Mouse (Mus musculus) c-Kit-positive CD71-positive TER-119-negative erythroid progenitor cells, embryonic 14.5 days (primary cell): ENCODE measurements at regions not wholly inside any gene's neighbourhood (a gene's known extent, or its start where the extent isn't known, plus 50 kb on each side); places are given as distances from the start of the nearest gene placed in this dataset.

Experiments used
- DNase-seq: peaks from one replicate; pipeline ENCODE4 v3.0.0-alpha.2; 2013; ENCODE audit warnings: low read depth

DNA sequence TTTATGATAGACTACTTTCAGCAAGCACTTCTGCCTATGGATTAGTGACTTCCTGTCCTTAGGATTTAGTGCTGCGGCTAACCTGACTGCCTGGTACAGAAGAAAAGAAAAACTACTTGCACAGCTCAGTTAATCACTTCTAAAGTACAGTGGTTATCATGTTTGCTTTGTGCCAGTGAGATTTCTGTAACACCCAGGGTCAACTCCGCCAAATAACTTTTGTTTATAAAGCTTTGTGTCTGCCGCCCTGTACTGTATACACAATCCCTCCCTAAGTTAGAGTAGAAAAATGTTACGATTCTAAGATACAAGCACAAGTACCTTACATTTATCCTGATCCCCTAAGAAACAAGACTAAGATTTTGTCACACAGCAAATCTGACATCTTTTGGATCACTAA lies 120.1 kb upstream of the Ift57 start:
- DNase-seq: no peak

GRCm38 (mm10) chr16:49580708-49581107 lies 118.3 kb upstream of the Ift57 start:
- no peak for DNase-seq

- DNase-seq: no peak
Measured at GRCm38 (mm10) chr16:49606500-49606899, 92.5 kb upstream of the Ift57 start.

DNA sequence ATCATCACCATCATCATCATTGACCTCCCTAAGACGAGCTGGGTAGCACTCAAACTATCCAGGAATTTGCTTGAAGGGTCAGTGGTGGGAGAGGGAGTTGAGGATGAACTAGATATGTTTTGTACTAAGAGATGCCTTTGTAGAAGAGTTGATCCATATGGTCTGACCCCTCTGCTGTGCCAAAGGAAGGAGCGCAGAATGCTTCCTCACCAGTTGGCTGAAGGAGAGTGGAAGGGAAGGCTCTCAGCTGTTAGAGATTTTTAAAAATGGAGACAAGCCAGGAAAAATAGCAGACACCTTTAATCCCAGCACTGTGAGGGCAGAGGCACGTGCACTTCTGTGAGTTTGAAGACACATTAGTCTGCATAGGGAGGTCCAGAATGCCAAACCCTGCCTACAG lies 84.2 kb upstream of the Ift57 start:
- DNase-seq: no peak

DNA sequence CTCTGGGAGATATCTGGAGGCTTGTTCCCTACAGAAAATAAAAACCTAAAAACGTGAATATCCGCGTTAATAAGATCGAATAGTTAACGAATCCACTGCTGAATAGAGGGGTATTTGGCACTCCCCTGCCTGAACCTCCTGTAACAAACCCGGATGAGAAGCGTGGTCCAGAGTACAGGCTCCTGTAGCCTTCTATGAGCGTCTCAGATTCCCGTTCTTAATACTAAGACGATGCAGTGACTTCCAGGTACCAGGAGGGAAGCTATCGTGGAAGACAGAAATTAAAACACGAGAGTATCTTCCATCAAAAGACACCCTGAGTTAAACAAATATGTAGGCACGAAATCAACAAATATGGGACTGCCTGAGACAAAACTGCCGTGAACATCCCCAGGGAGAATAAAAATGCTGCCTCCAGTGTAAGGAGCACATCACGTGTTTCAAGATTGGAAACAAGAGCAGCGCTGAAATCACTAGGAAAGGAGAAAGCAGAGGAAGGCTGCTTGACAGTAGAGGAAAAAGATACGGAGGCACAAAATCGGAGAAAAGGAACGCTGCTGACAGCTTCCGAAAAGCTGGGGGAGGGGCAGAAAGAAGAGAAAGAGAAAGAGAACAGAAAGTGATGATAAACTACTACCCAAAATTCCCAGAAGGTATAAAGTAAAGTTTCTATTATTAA lies 83.6 kb upstream of the Ift57 start:
- DNase-seq: no peak

DNA sequence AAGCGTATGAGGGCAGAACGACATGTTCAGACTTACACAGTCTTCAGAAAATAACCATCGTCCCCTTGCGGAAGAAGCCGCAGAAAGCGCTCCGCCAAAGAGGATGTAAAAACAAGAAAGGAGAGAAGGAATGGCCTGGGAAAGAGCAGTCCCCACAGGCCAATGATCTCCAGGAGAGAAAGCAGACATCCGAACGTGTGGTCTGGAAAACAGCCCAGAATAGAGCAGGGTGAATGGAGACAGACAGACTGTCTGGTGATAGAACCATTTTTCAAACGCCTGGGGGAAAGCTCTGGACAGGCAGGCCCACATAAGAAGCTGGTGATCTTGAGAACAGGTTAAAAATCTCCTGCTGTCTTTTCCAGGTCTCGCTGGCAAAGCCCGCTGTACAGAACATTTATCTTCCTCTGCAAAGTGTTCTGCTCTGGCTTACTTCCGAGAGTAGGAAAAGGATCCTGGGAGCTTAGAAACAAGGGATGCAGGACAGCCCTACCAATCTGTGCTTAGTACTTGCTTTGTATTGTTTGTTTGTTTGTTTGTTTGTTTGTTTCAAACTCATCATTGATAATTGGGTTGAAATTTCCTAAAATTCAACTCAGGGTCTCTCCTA lies 82.7 kb upstream of the Ift57 start:
- no peak for DNase-seq

DNA sequence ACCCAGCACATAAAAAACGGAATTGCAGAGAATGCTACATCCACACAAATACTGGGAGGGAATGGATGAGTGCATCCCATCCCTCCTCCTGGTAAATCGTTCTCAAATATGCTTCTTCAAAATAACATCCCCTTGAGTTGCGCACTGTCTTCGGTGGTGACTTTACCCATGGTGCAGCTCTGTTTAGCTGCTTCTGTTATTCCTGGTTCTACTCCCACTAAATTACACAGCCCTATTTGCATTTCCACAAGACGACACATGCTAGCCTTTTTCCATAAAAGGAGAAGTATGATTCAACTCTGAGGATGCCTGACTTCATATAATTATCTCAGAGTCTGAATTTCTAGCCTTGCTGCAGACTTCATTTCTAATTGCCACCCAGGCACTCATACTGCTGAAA lies 65.5 kb upstream of the Ift57 start:
- no peak for DNase-seq

GRCm38 (mm10) chr16:49635506-49635905 lies 63.5 kb upstream of the Ift57 start:
- DNase-seq: no peak

DNA sequence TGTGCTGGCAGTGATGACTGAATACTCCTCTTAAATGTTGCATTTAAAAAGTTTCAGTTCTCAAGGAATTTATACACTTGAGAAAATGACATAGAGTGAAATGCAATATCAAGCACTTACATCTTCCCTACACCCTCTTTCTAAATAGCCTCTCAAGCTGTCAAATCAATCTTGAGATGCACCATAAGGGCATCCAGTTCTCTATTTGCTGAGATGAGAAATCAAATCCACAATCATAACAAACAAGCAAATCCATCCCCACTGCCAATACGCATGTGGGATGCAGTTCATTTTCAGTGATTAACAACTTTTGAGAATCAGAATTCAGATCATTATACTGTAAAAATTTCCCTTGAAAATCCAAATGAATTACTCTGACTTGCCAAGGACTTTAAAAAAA lies 62.6 kb upstream of the Ift57 start:
- no peak for DNase-seq

GRCm38 (mm10) chr16:49642696-49643095 lies 56.3 kb upstream of the Ift57 start:
- DNase-seq: no peak

GRCm38 (mm10) chr16:49644416-49644815 lies 54.6 kb upstream of the Ift57 start:
- no peak for DNase-seq

- no peak for DNase-seq
Measured at GRCm38 (mm10) chr16:49646479-49646878, 52.6 kb upstream of the Ift57 start.
